Mouse (Mus musculus) intestine, embryonic 14.5 days (tissue): ENCODE data around the gene Tmem262. TPM values are rescaled to one million over a fixed set of nuclear protein-coding genes. Genes with fewer than 3 reads are reported as not detected.
A peak's percentile ranks its signal among the peaks of the same experiment; 100 is the strongest.

ENCODE experiments used
- ATAC-seq: fragments of 200-750 bp; cut with Nextera tagmentation; replicated peaks from 2 replicates; pipeline ENCODE4 v1.8.0; 2017; ENCODE audit warnings: low read depth, moderate number of reproducible peaks, moderate TSS enrichment, moderate library complexity; ENCODE audit not compliant: low FRiP score, low TSS enrichment
- DNase-seq: peaks from one replicate; pipeline ENCODE4 v3.0.0-alpha.2; 2018; ENCODE audit warnings: low spot score
- H3K27ac ChIP-seq: fragments of 300-500 bp; sonication (generic); 2 replicates; pipeline ENCODE4 v1.5.1; 2014; ENCODE audit warnings: low read depth, mild to moderate bottlenecking, control low read depth
- H3K27me3 ChIP-seq: fragments of 300-500 bp; sonication (generic); replicated peaks from 2 replicates; pipeline ENCODE4 v1.6.1; 2014; ENCODE audit warnings: low read length, control low read depth; ENCODE audit not compliant: control insufficient read depth, insufficient read depth
- H3K36me3 ChIP-seq: fragments of 300-500 bp; sonication (generic); 2 replicates; pipeline ENCODE4 v1.6.1; 2014; ENCODE audit warnings: low read length, control low read depth; ENCODE audit not compliant: control insufficient read depth, insufficient read depth
- H3K4me1 ChIP-seq: fragments of 300-500 bp; sonication (generic); replicated peaks from 2 replicates; pipeline ENCODE4 v1.6.1; 2014; ENCODE audit warnings: low read length, control low read depth, mixed read lengths; ENCODE audit not compliant: control insufficient read depth, insufficient read depth
- H3K4me2 ChIP-seq: fragments of 300-500 bp; sonication (generic); 2 replicates; pipeline ENCODE4 v1.6.1; 2014; ENCODE audit warnings: low read length
- H3K4me3 ChIP-seq: fragments of 300-500 bp; sonication (generic); 2 replicates; pipeline ENCODE4 v1.5.1; 2014; ENCODE audit warnings: low read depth, low read length, control low read depth, mixed read lengths
- H3K9ac ChIP-seq: fragments of 300-500 bp; sonication (generic); 2 replicates; pipeline ENCODE4 v1.6.1; 2014; ENCODE audit warnings: mild to moderate bottlenecking, low read length
- H3K9me3 ChIP-seq: fragments of 300-500 bp; sonication (generic); 2 replicates; pipeline ENCODE4 v1.6.1; 2016; ENCODE audit warnings: low read length, control low read depth; ENCODE audit not compliant: control insufficient read depth
- WGBS: fragments of 180-500 bp; shearing (Covaris S2); extraction: QIAGEN DNeasy Blood & Tissue Kit; methylation state at CpG from one replicate; pipeline ENCODE4 v1.1.7; 2014; 5-methylcytosine and 5-hydroxymethylcytosine counted together
- microRNA-seq: library from miRNA; unstranded; fragments of <30 nt; microRNA quantifications from one replicate; pipeline ENCODE4, GENCODE M21; 2016
- polyA plus RNA-seq: library from polyadenylated mRNA; unstranded; fragments of >200 nt; fragmentation: Nextera tagmentation; extraction: Ambion mirVana; gene quantifications from 2 replicates; pipeline ENCODE4 v1.2.1, GENCODE M21; 2014

Tmem262 gene
- polyA plus RNA-seq, 1 experiment from 2014 or later, result not detected

GRCm38 (mm10) chr19:6123330-6123729, 43.5 kb downstream of the Tmem262 start:
- H3K4me1 ChIP-seq, result peaks cover 6% of the 10 kb centered on the region; the same call in 1 of the 2 replicates
- no peak overlapping the region for H3K9ac ChIP-seq
- H3K27ac ChIP-seq, result peak overlapping the region; percentile 9; the same call in 1 of the 2 replicates
- WGBS, result 57% methylated on average over 8 of the region's 8 CpGs
- no peak for ATAC-seq
- no peaks in the 10 kb centered on the region for H3K27me3 ChIP-seq
- DNase-seq, result no peak
- H3K4me2 ChIP-seq, result no peak overlapping the region
- peaks cover 4% of the 10 kb centered on the region; the same call in 1 of the 2 replicates for H3K36me3 ChIP-seq
- no peak overlapping the region for H3K4me3 ChIP-seq
- H3K9me3 ChIP-seq, result no peaks in the 10 kb centered on the region

- H3K4me3 ChIP-seq, result no peak overlapping the region
- ATAC-seq (no peak), DNase-seq (no peak)
- WGBS, result 81% methylated on average over 2 of the region's 2 CpGs
- no peak overlapping the region for H3K4me2 ChIP-seq
- H3K27ac ChIP-seq, result no peak overlapping the region
- H3K9me3 ChIP-seq, result no peaks in the 10 kb centered on the region
- H3K36me3 ChIP-seq, result peaks cover 4% of the 10 kb centered on the region; the same call in 1 of the 2 replicates
- H3K27me3 ChIP-seq, result no peaks in the 10 kb centered on the region
- no peak overlapping the region for H3K9ac ChIP-seq
- H3K4me1 ChIP-seq, result peaks cover 2% of the 10 kb centered on the region; the same call in 1 of the 2 replicates
Observed at GRCm38 (mm10) chr19:6124898-6125297, 45.1 kb downstream of the Tmem262 start.

GRCm38 (mm10) chr19:6126289-6126688, 46.5 kb downstream of the Tmem262 start:
- Histone ChIP-seq H3K27ac (no peak overlapping the region), H3K36me3 (peaks cover under 1% of the 10 kb centered on the region; the same call in 1 of the 2 replicates), H3K4me2 (no peak overlapping the region), H3K4me3 (no peak overlapping the region), H3K4me1 (peaks cover 2% of the 10 kb centered on the region; the same call in 1 of the 2 replicates), H3K27me3 (no peaks in the 10 kb centered on the region), H3K9ac (no peak overlapping the region), H3K9me3 (no peaks in the 10 kb centered on the region)
- WGBS, result 30% methylated on average over 4 of the region's 4 CpGs
- DNase-seq (no peak), ATAC-seq (no peak)

GRCm38 (mm10) chr19:6126789-6127580, 47.2 kb downstream of the Tmem262 start:
- Histone ChIP-seq H3K9me3 (no peaks in the 10 kb centered on the region), H3K27ac (peak overlapping the region; percentile 91; the same call in 1 of the 2 replicates), H3K4me2 (peak overlapping the region; percentile 57), H3K9ac (no peak overlapping the region), H3K4me3 (peak overlapping the region; percentile 56), H3K4me1 (peaks cover 2% of the 10 kb centered on the region; the same call in 1 of the 2 replicates), H3K27me3 (no peaks in the 10 kb centered on the region), H3K36me3 (no peaks in the 10 kb centered on the region)
- DNase-seq (no peak), ATAC-seq (no peak)
- WGBS, result 71% methylated on average over 10 of the region's 10 CpGs

- peak within 1 kb of the TSS; percentile 57 for H3K4me2 ChIP-seq
- no peaks in the 10 kb centered on the region for H3K9me3 ChIP-seq
- peak; percentile 89 for ATAC-seq
- H3K36me3 ChIP-seq, result no peaks in the 10 kb centered on the region
- peak within 1 kb of the TSS; percentile 56 for H3K4me3 ChIP-seq
- no peaks in the 10 kb centered on the region for H3K27me3 ChIP-seq
- under 1% methylated on average over 32 of the region's 32 CpGs for WGBS
- H3K4me1 ChIP-seq, result peaks cover 2% of the 10 kb centered on the region; the same call in 1 of the 2 replicates
- peak; percentile 96 for DNase-seq
- H3K9ac ChIP-seq, result peak within 1 kb of the TSS; percentile 67
- H3K27ac ChIP-seq, result peak within 1 kb of the TSS; percentile 91
Observed at GRCm38 (mm10) chr19:6127760-6128341, 48.0 kb downstream of the Tmem262 start, which contains the start of gene Snx15. TSS of gene Snx15 (minus strand) at chr19:6128304.

Small RNAs within 50 kb of the gene (microRNA-seq; reads per million reads assigned to microRNA genes)
- gene Mir6988, result 0.68 reads per million

Other genes starting within 250 kb of the Tmem262 start
- gene Frmd8, start 204.8 kb upstream of the Tmem262 start, polyA plus RNA-seq, result 18.2 and 18.9 TPM in 2 replicates
- gene Slc25a45, start 202.2 kb upstream of the Tmem262 start, polyA plus RNA-seq, result 2.1 and 2.5 TPM in 2 replicates
- gene Tigd3, start 185.9 kb upstream of the Tmem262 start, polyA plus RNA-seq, result 2.0 and 2.1 TPM in 2 replicates
- gene Dpf2, start 167.0 kb upstream of the Tmem262 start, polyA plus RNA-seq, result 131 and 145 TPM in 2 replicates
- 7.0 and 9.3 TPM in 2 replicates for gene Cdc42ep2, start 155.2 kb upstream of the Tmem262 start, polyA plus RNA-seq
- 84.4 and 87.9 TPM in 2 replicates for gene Pola2, start 115.8 kb upstream of the Tmem262 start, polyA plus RNA-seq
- gene Slc22a20, start 93.9 kb upstream of the Tmem262 start, polyA plus RNA-seq, result not detected in 2 replicates
- 9.4 and 10.1 TPM in 2 replicates for gene Capn1, start 64.1 kb upstream of the Tmem262 start, polyA plus RNA-seq
- gene Syvn1, start 33.5 kb upstream of the Tmem262 start, polyA plus RNA-seq, result 24.5 and 28.1 TPM in 2 replicates
- 82.1 and 82.5 TPM in 2 replicates for gene Mrpl49, start 22.2 kb upstream of the Tmem262 start, polyA plus RNA-seq
- 1,017 and 1,054 TPM in 2 replicates for gene Fau, start 22.2 kb upstream of the Tmem262 start, polyA plus RNA-seq
- 33.8 and 38.3 TPM in 2 replicates for gene Znhit2, start 18.8 kb upstream of the Tmem262 start, polyA plus RNA-seq
- gene Tm7sf2, start 11.7 kb upstream of the Tmem262 start, polyA plus RNA-seq, result 30.6 and 31.4 TPM in 2 replicates
- 63.9 and 65.0 TPM in 2 replicates for gene Vps51, start 2.8 kb upstream of the Tmem262 start, polyA plus RNA-seq
- 1.1 and 1.5 TPM in 2 replicates for gene Gm28374, start 2.2 kb downstream of the Tmem262 start, polyA plus RNA-seq
- 70.9 and 77.0 TPM in 2 replicates for gene Zfpl1, start 4.9 kb downstream of the Tmem262 start, polyA plus RNA-seq
- 43.3 and 44.1 TPM in 2 replicates for gene Cdca5, start 5.0 kb downstream of the Tmem262 start, polyA plus RNA-seq
- gene AC131692.1, start 14.4 kb downstream of the Tmem262 start, polyA plus RNA-seq, result 0.22 and 0.59 TPM in 2 replicates
- gene Naaladl1, start 25.7 kb downstream of the Tmem262 start, polyA plus RNA-seq, result 4.1 and 4.4 TPM in 2 replicates
- 53.9 and 59.9 TPM in 2 replicates for gene Sac3d1, start 38.6 kb downstream of the Tmem262 start, polyA plus RNA-seq
- gene Snx15, start 48.3 kb downstream of the Tmem262 start, polyA plus RNA-seq, result 35.4 and 36.0 TPM in 2 replicates
- gene Batf2, start 61.0 kb downstream of the Tmem262 start, polyA plus RNA-seq, result 0.30 and 1.1 TPM in 2 replicates
- gene Arl2, start 61.5 kb downstream of the Tmem262 start, polyA plus RNA-seq, result 101 and 110 TPM in 2 replicates
- not detected in 2 replicates for gene Majin, start 104.4 kb downstream of the Tmem262 start, polyA plus RNA-seq
- gene Gpha2, start 146.3 kb downstream of the Tmem262 start, polyA plus RNA-seq, result 0.53 and 1.1 TPM in 2 replicates
- 24.1 and 27.5 TPM in 2 replicates for gene Ppp2r5b, start 155.8 kb downstream of the Tmem262 start, polyA plus RNA-seq
- 11.6 and 12.9 TPM in 2 replicates for gene Atg2a, start 161.6 kb downstream of the Tmem262 start, polyA plus RNA-seq
- gene Ehd1, start 196.7 kb downstream of the Tmem262 start, polyA plus RNA-seq, result 46.9 and 47.7 TPM in 2 replicates
- gene Cdc42bpg, start 226.4 kb downstream of the Tmem262 start, polyA plus RNA-seq, result 1.5 and 1.8 TPM in 2 replicates